Mouse (Mus musculus) spleen, postnatal 10 days (tissue): ENCODE data around the gene Scrt2.
"Not testable (repeated sequence)": the region's sequence is repeated elsewhere in the genome, so short reads cannot be mapped to it uniquely, and the experiment has no call there.

ENCODE experiments used
- DNase-seq, 2 experiments: peaks; one replicate each; pipeline ENCODE4 v3.0.0; 2021 to 2022; ENCODE audit warnings: low spot score in 2 of 2

The Scrt2 gene

DNA sequence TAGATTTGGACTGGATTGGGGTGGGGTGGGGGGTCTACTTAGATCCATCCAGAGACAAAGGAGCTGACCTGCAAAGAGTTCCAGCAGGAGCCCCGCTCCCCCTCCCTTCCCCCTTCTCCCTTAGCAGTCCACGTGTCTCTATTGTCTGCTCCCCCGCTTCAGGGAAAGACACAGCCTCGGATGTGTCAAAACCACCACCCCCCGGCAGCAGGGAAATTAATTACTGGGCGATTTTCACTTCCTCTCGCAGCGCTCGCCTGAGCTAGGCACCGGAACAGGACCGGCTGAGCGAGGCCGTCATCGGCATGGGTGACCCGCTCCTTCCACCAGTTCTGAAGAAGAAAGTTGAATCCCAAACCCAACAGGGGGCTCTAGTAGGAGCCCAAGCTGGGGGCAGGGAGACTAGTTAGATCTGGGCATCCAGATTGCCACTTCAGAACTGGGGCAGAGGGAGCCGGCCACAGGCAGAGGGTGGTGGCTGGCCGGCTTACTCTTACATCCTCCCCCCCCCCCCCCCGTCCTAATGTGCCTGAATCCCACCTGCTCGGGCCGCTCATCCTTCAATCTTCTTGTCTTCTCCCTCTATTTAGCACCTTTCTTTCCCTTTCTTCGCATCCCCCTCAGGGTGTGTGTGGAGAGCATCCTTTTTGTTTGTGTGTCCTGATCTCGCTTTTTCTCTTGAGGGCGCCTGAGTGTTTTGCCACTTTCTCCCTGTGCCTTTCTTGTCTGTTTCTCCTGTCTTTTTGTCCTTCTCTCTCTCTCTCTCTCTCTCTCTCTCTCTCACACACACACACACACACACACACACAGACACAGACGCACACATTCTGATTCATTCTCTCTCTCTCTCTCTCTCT is at the start of gene Scrt2:
Scrt2 (plus strand) TSS at position 845 of the 857 bp plus-strand sequence.
- DNase-seq, result no peak

DNA sequence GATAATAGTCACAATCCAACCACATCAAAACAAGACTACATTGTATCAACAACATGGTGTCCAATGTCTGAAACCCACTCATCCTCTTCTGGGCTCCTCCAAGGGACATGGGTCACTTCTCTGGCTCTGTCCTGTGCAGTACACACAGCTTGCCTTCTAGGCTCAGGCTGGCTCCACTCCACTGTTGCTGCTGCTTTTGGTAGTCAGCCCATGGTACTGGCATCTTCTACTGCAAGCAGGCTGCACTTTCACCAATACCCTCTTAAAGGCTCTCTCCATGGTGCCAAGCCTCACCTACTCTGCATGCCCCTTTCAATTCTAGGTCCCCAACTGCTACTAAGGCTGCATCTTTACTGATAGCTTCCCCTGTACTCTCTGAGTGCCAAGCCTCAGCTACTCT is 41.2 kb upstream of the Scrt2 start:
- DNase-seq, result no peak

DNA sequence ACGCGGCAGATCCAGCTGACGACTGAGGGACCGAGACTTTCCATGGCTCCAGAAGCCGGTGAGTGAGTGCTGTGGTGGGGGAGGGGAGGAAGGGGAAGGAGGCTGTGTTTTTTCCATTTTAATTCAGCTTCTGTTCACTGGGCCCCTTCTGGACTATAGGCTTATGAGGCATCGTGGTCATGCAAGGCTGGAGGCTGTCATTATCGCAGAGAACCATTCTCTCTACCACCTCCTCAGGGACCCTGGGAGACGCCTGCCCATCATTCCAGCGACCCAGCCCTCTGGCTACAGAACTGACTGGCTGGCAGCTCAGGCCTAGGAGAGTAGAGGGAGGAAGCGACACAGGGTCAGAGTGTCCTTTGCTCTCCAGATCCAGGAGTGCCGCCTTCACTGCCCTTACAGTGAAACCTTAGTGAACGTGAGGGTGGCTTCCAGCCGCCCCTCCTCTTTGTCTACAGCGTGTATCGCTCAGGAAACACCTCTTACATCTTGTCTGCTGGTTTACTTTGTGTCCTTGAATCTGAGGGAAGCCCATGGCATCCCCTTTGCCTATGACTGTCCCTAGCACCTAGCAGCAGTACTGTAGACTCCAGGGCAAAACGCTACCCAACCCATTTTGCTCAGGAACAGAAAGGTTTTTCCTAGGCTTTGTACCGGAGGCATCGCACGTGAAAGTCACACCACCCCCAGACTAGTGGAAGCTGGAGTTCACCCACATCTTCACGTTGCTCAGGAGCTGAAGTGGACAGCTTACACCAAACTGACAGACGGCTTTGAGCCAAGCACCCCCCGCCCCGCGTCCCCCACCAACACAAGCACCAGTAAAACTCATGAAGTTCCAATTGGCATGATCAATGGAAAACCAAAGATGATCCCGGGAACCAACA is 34.0 kb upstream of the Scrt2 start:
- no peak for DNase-seq

DNA sequence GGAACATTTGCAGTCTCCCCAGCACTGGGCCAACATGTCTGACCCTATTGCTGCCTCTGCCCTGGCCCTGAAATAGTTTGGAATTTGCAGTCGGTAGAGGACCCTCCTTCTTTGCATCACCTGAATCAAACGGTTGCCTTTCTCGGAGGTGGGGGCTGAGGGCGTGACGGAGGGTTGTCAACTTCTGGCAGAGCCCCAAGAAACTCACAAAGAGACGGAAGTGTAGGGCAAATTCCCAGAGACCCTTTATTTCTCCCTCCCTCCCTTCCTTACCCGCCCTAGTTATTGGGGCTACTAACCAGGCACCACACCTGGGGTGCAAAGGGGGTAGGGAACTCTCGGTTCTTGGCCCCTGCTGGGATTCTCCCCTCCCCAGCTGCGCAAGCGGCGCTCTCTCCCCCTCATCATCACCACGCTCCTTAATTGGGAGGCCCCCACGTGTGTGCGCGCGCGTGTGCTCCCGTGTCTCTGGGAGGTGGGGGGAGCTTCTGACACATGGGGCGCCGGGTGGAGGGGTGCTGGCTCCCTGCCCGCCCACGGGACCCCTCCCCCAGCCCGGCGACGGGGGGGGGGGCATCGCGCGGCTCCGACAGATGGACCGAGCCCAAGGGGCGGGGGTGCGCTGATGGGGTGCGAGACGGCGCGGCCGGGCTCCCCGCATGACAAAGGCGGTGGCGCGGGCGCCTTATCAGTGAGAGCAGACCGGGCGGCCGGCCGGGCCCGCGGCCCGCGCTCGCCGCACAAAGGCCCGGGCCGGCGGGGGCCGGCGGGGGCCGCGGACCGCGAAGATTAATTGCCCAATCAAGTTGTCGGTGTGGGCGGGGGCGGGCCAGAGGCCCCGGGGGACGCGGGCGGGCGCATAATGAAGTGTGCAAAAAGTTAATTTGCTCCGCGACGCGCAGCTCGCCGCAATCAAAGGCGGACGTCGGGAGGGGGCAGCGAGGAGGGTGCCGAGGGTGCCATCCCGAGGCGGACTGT is 33.0 kb upstream of the Scrt2 start:
- DNase-seq, result no peak

DNA sequence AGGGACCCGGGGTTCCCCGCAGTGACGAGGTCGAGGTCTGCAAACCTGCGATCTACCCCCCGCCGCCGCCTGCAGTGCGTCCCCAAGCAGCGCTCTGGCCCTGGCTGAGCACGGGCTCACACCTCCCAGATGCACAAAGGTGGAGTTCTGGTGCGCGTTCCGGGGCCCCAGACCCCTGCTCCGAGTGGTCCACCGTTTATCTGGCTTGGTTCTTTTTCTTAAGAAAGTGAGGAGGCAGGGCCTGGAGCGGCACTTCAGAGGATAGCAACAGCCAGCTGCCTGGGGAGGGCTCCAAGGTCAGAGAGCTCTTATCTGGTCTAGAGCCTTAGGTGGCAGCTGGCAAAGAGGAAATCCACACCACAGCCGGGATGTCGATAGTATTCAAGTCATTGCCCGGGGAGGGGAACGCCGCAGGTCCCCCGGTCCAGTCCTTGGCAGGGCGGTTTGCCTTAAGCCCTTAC is 32.3 kb upstream of the Scrt2 start:
- no peak for DNase-seq

DNA sequence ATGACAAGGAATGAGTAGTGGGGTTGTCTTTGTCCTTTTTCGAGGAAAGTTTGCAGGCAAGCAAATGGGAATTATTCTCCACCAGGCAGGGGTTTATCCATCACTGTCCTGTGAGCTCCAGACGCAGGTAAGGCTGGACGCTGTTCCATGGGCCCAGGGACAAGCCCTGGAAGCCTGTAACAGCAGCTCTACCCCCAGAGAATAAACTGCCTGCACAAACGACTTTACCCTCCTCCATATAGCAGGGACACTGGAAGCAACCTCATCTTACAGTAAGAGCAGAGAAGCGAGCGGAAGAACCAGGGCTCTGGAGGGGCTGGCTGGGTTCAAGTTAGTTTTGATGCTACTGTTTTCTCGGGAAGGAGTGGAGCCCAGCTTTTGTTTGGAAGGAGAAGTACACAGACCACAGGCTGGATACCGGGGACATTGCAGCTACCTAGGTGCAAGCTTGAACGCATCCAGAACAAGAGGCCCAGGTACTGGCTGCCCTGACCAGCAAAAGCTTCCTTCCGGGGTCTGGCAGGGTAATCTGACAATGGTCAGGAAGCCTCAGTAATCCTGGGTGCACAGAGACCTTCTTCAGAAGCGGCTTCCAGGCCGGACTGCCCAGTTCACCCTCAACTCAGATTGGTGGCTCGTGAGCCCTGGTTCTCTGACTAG is 31.6 kb upstream of the Scrt2 start:
- no peak for DNase-seq

DNA sequence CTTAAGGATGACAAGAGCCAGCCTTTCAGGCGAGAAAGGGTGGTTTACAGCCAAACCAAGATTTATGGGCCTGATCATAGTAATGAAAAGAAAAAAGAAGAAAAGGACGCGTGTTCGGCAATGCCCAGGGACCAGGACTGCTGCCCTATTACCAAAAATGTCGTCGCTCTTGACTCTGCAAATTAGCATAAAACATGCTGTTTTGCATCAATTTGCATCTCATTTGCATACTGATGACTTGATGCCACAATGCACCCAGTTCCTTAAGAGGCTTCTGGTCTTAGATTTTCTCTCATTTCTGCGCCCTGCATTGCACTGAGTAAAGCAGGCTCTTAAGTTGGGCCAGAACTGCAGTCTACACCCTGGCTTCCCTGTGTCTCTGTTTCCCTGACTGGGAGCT is 31.0 kb upstream of the Scrt2 start:
- DNase-seq, result no peak

DNA sequence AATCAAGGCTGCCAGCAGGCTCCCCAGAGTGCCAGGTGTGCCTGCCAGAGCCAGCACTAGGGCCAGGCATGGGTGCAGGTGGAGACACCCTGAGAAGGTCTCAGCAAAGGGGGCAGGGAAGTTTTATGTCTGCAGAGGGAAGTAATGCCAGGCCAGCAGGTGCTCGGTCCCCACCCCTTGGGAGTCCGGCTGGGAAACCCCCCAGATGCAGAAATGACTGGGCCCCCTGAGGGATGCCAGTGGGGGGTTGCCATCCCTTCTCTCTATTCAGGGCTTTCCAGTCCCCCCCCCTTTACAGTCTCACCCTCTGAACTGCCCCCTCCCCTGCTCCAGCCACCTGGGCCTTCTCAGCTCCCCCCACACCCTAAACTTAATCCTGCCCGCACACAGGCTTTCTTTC is 29.3 kb upstream of the Scrt2 start:
- no peak for DNase-seq

DNA sequence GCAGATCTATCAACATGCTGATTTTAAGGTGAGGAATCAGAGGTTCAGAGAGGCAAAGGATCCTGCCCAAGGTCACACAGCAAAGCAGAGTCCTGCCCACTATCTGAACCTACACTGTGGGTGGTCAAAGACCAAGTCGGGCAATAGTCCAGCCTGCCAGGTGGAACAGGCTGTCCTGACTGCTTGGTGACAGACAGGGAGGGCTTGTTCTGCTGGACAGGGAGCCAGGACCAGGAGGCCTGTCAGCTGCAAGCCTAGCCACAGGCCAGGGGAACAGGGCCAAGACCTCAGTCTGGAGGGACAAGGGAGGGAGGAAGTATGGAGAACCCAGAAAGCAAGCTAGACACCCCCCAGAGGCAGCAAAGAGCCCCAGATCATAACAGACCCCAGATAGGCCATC is 25.9 kb upstream of the Scrt2 start:
- DNase-seq, result no peak

DNA sequence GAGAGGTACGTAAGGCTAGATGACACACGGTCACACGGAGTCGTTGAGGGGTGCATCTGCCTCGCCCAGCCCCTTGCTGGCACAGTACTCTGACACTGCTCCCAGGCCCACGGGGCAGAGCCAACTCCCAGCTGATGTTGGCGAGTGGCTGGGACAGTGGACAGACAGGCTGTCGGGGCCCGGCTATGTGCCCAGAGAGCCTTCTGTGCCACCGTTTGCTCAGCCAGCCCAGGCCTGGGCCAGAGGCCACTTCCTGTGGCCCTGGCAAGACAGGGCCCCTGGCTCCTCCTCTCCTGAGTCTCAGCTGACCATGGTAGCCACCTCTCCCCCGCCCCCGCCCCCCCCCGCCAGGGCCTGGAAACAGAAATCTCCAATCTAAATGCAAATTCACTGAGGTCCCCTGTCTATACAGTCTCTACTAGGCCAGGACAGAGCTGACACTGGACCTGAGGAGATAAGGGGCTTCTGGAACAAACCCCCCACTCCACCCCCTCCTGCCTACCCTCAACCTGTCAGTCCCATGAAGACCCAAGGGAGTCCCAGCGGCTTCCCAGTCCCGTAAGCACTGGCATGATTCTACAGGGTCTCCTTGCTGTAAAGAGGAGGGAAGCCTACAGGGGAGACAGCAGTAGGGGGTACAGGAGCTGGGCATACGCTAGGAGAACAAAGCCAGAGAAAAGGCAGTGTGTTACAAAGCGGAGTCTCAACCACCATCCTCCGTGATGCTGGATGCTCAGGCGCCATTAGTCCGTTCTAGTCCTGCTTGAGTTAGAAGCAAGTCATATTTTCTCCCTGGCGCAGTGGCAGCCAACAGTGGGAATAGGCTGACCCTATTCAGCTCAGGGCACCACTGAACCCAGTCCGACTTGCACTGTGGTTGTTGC is 24.7 kb upstream of the Scrt2 start:
- no peak for DNase-seq

DNA sequence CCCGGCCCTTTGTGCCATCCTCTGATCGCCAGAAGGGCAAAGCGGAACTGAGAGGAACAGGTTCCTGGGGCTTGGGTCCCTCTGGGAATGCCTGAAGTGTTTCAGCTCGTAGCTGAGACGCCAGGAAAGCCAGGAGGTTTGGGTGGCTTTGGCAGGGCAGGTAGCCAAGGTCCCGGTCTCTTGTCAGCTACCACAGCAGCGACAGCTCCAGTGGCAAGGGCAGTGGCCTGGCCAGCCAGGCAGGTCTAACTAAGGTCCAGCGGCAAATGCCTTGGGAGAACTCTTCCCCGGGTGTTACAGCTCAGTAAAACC is 24.1 kb upstream of the Scrt2 start:
- no peak for DNase-seq

DNA sequence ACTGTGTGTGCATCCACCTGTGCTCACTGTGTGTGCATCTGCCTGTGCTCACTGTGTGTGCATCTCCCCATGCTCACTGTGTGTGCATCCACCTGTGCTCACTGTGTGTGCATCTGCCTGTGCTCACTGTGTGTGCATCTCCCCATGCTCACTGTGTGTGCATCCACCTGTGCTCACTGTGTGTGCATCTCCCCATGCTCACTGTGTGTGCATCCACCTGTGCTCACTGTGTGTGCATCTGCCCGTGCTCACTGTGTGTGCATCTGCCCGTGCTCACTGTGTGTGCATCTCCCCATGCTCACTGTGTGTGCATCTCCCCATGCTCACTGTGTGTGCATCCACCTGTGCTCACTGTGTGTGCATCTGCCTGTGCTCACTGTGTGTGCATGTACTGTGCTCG is 18.5 kb upstream of the Scrt2 start:
- DNase-seq, result not testable (repeated sequence)

DNA sequence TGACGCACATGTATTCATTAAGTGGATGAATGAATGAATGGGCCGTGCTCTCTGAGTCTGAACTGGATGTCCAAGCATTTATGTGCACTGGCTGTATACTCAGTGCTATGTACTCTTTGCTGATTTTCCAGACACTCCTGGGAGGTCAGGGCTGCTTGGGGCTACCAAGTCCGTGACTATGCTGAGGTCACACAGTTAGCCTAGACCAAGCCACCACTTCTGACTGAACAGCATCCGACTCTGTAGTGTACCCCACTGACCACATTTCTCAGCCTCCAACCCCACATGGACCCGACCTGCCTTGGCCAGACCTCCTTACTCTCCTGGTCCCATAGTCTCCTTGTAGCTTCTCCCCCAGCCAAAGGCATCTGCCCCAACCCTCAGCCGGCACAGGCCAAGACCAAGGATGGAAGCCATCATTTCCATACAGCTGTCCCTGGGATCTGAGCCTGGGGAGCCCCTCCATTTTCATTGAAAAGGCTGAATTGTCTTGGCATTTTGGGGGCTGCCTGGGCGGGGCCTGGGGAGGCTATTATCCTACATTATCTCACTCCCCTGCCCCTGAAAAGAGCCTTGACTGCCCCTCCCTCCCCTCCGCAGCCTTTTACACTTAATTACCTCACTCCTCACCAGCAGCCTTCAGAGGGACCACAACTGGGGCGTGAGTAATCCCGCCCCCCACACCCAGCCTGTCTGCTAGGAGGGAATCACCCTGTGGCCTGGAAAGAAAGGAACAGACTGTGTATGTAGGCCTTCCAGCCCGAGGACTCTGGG is 12.5 kb upstream of the Scrt2 start:
- DNase-seq, result no peak

DNA sequence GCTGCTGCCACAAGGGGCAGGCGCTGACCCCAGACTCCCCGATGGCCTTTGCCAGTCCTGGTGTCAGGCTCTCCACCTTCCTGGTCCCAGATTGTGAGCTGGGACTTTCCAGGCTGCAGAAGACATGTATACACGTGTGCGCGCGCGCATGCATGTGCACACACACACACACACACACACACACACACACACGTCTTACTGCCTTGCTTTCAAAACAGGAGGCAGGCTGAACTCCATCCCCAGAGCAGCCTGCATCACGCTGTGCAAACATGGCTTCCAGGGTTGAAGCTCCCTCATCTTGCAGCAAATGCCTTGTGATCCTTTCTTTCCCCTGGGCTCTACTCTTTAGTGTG is 11.9 kb upstream of the Scrt2 start:
- DNase-seq, result no peak

DNA sequence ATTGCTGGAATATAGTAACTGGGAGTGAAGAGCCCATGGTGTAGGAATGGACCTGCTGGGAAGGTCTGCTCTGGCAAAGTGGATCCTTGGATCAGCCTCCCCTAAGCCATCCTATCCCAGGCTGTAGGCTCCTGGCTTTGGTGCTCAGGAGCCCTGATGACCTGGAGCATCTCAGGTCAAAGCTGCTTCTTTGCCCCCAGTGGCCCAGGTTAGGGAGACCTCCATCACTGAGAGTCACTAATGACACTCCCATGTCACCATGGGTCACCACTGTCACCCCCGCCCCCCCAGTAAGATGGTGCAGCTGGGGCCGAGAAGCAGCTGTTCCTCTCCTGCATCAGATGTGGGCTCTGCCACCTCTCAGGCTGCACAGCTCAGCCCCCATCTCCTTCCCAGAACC is 11.4 kb upstream of the Scrt2 start:
- no peak for DNase-seq

DNA sequence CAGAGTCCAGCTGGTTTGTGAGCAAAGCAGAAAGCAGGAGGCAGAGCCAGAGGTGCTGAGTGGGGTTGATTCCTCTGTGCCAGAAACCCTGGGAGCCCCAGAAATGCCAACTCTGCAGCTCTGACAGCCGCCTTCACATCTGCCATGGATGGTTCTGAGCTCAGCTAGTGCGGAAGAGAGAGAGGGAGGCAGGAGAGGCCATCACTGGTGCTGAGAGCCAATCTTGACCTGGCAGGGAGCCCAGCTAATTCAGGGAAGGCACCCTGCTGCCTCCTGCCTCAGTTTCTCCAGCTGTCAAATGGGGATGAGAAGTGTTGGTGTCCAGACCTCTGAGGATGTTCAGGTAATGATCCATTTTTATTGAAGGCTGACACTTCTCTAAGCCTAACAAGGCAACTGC is 6.8 kb upstream of the Scrt2 start:
- no peak for DNase-seq

DNA sequence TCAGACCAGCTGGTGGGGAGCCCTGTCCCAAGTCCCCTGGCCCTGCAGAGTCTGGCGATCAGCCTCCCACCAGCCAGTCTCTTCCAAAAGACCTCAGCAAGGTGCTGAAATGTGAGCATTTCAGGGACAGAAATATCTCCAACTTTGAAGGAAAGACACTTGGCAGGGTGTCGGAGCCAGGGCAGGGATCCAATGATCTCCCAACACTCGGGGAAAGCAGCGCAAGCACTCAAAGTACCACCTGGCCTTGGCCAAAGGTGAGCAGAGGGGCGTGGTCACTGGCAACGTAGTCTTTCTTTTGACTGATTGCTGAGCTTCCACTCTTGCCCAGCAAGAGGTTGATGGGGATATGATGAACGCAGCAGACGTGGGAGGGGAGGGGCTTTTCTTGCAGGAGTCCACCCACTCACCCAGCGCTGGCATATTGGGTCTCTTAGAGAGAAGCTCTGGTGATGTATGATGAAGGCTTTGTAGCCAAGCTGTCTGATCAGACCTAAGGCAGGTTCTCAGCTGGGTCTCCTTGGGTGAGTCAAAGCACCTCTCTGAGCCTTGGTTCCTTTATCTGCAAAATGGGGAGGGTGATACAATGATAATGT is 5.9 kb upstream of the Scrt2 start:
- DNase-seq, result no peak

DNA sequence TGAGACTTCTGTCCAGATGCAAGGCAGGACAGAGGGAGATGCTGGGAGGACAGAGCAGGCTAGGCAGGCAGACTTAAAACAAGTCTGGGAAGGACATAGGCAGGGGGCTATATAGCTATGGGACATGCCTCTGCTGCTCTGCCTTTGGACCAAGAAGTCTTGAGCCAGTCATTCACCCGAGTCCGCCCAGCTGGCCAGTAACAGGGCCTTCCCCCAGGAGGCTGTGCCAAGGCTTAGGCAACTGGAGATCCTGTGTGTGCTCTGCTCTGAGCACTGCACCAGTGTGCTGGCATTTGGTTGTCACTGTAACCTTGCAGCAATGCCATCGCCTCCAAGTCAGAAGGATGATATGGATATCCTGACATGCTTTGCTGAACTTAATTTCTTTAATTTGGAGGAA is 4.0 kb upstream of the Scrt2 start:
- DNase-seq, result no peak
